Mouse (Mus musculus) bone marrow macrophage, adult 2 months (primary cell): ENCODE results near the gene Armh3. TPM values are rescaled to one million over a fixed set of nuclear protein-coding genes. Genes with fewer than 3 reads are reported as not detected.
A peak's percentile ranks its signal among the peaks of the same experiment; 100 is the strongest.

Experiments
- H3K27ac ChIP-seq: 2 replicates; pipeline ENCODE4 v1.5.1; 2012; ENCODE audit warnings: low read depth, low read length; ENCODE audit not compliant: insufficient read depth
- H3K4me1 ChIP-seq: 2 replicates; pipeline ENCODE4 v1.6.1; 2012; ENCODE audit warnings: low read length; ENCODE audit not compliant: control insufficient read depth, insufficient read depth
- H3K4me3 ChIP-seq: 2 replicates; pipeline ENCODE4 v1.5.1; 2012; ENCODE audit warnings: mild to moderate bottlenecking, low read length, moderate library complexity; ENCODE audit not compliant: insufficient read depth
- CTCF ChIP-seq: IDR thresholded peaks from 2 replicates; pipeline ENCODE4 v1.5.1; 2012; ENCODE audit warnings: low read depth, mild to moderate bottlenecking, low read length, moderate library complexity
- POLR2A ChIP-seq: IDR thresholded peaks from 2 replicates; pipeline ENCODE4 v1.6.1; 2012; ENCODE audit warnings: mild to moderate bottlenecking, low read depth, low read length, borderline replicate concordance
- polyA plus RNA-seq: library from polyadenylated mRNA; stranded (reverse); fragments of >200 nt; gene quantifications from 2 replicates; pipeline ENCODE4 v1.2.4, GENCODE M21; 2012; ENCODE audit not compliant: missing spikeins, insufficient read depth, insufficient read length

The Armh3 gene
- polyA plus RNA-seq, 1 experiment, result 13.2 TPM

DNA sequence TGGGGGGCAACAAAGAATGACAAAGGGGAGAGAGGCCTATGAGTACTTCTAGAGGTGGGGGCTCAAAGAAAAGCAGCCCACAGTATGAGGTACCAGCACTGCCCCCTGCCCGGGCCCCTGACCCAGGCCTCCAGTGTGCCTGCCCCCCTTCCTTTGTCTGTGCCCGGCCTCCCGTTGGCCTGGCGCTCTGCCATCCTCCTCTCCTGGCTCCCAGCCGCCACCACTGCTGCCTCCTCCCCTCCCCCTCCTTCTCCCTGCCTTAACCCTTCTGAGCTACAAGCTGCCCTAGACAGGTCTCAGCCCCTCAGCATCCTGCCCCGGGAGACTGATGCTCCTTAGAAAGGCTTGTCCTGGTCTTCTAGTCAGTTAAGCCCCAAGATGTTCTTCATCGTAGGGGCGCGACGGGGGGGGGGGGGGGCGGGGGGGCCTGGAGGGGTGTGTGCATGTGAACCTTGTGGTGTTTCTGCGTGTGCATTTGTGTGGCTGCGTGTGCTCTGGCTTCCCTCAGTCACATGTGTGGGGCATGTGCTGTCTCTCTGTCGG, 43.7 kb upstream of the Armh3 start:
- H3K27ac ChIP-seq, result peak overlapping the region; percentile 75
- H3K4me1 ChIP-seq, result peaks cover 41% of the 10 kb centered on the region
- TF ChIP-seq POLR2A (no peak), CTCF (no peak)
- peak overlapping the region; percentile 85 for H3K4me3 ChIP-seq

DNA sequence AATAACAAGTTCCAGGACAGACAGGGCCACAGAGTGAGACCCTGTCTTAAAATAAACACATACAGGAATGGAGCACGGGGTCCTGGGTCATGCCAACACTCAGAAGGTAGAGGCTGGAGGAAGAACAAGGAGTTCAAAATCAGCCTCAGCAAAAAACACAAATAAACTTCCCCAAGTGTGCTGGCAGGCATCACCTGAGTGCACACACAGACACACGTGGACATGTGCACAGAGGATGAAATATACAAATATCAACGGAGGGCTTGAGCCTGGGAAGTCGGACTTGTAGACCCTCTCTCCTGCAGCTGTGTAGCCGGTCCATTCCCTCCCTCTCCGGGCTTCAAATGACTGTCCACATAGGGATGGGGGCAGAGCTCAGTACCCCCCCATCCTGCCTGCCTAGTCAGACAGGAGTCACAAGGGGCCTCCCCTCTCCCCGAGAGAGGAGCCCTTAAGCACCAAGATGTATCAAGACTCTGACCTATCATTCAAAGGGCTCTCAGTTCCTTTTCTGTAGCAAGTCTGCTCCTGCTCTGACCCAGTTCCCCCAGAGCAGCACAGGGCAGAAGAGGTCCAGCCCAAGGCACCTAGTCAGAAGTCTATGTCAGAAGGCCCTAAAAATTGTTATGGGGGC, 43.1 kb upstream of the Armh3 start:
- H3K4me1 ChIP-seq, result peaks cover 42% of the 10 kb centered on the region
- H3K4me3 ChIP-seq, result peak overlapping the region; percentile 85
- TF ChIP-seq CTCF (no peak), POLR2A (no peak)

DNA sequence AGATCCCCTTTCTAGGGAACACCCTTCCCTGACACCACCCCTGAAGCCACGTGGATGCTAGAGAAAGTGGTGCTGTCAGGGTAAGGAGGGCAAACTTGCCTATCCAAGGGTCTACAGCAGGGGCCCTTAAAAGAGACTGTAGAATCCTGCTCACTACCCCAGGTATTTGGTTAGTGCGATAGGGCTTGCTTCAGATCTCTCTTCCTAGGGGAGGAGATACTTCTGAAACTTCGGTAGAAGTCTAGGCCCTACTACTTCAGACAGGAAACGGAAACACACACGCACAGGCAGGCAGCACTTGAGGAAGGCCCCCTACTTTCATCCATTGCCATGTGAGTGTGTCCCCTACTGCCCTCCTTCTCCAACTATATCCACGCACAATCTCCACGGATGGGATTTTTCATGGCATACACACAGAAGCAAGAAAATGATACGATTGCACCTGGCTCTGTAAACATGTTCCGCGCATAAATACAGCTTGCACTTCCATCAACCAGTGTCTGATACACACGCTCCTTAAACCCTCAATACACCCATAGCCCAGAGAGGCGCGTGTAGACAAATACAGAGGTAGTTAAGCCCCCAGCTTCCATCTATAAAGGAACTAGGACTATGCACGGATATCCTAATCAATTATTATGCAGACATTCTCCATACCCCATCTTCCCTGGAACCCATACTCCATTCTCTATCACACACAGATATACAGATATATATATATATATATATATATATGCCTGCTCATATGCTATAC, 42.0 kb upstream of the Armh3 start:
- no peak for TF ChIP-seq POLR2A
- TF ChIP-seq CTCF, result no peak
- peak overlapping the region; percentile 62 for H3K4me3 ChIP-seq
- peaks cover 35% of the 10 kb centered on the region for H3K4me1 ChIP-seq
- H3K27ac ChIP-seq, result peak overlapping the region; percentile 89

More for the DNA sequence above, 43.1 kb upstream of the Armh3 start:
- H3K27ac ChIP-seq, result peak overlapping the region; percentile 75

DNA sequence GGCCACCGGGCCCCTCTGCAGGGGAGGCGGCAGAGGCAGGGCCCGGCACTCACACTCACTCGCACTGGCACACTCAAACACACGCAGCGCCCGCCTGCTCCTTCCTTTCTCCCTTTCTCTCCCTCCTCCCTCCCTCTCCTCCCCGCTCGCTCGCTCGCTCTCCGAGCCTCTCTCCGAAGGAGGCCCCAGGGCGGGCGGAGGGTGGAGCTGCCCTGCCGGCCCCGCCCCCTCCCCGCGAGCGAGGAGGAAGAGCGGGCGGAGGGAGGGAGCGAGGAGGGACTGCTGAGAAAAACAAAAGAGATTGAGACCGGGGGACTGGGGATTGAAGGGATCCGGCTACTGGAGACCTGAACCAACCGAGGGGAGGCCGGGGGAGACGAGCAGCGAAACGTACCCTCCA, 41.2 kb upstream of the Armh3 start:
- peaks cover 35% of the 10 kb centered on the region for H3K4me1 ChIP-seq
- TF ChIP-seq POLR2A (no peak), CTCF (no peak)
- H3K4me3 ChIP-seq, result peak overlapping the region; percentile 62
- peak overlapping the region; percentile 89 for H3K27ac ChIP-seq

DNA sequence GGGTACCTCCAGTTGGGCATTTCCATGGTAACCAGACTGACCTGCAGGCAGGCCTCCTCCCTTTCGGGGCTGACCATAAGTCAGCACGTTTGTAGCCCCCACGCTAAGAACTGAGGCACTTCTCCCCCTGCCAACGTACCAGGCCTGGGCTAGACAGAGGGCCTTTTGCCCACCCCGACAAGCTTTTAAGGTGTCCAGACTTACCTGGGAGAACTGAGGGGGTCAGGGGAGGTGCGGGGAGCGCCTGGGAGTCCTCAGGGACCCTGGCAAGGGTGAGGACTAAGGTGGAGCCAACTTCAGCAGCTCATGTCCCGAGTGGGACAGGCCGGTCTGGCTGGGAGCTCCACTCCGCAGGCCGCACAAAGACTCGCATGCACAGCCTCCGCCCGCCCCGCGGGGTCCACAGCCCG, 40.6 kb upstream of the Armh3 start:
- Histone ChIP-seq H3K4me1 (peaks cover 35% of the 10 kb centered on the region), H3K4me3 (peak overlapping the region; percentile 70), H3K27ac (no peak overlapping the region)
- TF ChIP-seq CTCF (no peak), POLR2A (no peak)

DNA sequence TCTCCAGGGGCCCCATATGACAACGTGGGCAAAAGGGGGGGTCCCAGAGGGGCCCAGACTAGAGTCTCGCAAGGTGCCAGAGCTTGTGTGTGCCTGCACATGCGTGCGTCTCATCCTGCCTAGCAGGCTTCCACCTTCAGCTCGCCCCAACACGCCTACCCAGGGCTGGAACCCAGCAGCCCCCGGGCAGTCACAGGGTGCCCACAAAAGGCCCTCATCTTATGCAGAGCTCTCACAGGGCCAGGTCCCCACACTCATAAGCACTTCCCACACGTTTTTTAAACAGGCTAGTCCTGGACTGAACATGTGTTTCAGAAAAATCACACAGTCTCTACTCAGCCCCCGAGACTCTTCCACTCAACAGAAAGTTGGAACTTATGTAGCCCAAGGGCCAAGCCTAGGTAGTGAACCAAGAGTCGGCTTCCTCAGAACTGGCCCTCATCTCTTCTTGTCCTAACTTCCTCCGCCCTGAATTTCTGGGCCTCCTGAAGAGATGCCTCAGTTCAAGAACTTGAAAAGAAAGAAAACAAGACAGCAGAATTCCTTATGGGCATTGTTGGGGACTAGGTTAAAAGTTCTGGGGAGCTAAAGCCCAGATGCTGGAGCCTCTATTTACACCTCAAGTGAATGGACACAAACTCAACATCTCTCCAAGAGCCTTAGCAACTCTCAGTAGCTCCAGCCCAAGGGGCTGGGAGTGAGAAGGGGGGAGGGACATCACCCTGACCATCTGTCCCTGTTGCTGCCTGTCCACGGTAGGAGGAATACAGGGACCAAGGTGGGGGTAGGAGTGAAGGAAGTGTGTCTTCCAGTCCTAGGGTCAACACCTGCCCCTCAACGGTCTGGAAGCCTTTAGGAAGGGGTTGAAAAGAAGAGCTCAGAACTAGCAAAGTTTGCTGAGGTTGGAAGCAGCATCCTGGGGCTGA, 39.9 kb upstream of the Armh3 start:
- Histone ChIP-seq H3K4me1 (peaks cover 32% of the 10 kb centered on the region), H3K4me3 (peak overlapping the region; percentile 70), H3K27ac (no peak overlapping the region)
- TF ChIP-seq POLR2A (no peak), CTCF (no peak)

DNA sequence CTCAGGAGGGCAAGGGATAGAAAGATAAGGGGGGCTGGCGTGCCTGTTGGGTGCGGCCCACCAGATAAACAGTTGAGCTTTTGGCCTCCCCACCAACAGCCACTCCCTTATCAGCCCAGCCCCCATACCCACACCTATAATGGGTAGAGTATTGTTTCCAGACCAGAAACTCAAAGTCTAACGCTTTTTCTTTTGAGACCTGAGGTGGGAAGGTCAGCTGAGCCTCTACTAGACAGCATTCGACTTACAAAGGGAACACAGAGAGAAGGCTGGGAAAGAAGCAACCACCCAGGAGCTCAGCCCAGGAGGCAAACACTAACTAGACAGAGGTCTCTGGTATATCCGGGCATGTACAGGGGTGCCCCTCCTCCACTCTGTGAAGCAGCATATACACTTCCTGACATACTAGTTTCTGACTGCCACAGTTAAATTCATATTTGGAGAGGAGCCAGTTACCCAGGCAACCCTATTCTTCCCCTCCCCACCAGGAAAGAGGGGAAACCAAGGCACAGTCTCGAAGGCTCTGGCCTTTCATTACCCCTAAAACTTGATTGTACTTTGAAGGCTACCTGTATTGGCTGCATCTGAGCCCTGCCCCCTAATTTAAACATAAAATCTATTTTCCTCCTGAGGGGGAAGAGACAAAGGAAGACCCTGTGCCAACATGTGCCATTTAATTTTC, 39.1 kb upstream of the Armh3 start:
- Histone ChIP-seq H3K4me3 (no peak overlapping the region), H3K4me1 (peaks cover 27% of the 10 kb centered on the region), H3K27ac (no peak overlapping the region)
- TF ChIP-seq POLR2A, result no peak
- TF ChIP-seq CTCF, result no peak

DNA sequence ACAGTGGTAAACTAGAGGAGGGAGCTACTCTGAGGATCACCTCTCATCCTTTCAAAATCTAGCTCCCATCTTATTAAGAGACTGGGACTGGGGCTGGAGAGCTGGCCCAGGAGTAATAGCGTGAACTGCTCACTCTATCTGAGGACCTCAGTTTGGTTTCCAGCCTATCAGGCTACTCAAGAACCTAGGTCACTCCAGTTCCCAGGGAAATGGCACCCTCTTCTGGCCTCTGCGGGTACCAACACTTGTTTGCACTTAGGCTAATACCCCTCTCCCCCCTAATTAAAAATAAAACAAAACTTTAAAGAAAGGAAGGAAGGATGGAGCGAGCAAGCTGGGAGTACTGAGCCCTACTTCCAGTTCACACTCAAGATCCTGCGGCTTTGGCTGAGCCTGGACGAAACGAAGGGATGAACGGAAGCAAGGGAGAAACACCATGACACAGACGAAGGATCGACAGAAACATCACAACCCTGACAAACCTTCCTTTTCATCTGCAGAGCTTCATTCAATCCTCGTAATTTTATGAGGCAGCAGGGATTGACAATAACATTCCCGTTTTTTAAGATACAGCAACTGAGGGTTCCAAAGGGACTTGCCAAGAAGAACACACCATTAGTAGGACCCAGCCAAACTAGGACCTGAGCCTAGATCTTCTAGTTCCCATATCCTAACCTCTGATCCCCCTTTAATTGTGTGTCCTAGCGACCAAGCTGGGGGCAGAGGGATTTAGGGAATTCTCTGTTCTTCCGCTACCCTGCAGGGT, 38.4 kb upstream of the Armh3 start:
- Histone ChIP-seq H3K27ac (no peak overlapping the region), H3K4me1 (peaks cover 27% of the 10 kb centered on the region), H3K4me3 (no peak overlapping the region)
- no peak for TF ChIP-seq CTCF
- TF ChIP-seq POLR2A, result no peak

DNA sequence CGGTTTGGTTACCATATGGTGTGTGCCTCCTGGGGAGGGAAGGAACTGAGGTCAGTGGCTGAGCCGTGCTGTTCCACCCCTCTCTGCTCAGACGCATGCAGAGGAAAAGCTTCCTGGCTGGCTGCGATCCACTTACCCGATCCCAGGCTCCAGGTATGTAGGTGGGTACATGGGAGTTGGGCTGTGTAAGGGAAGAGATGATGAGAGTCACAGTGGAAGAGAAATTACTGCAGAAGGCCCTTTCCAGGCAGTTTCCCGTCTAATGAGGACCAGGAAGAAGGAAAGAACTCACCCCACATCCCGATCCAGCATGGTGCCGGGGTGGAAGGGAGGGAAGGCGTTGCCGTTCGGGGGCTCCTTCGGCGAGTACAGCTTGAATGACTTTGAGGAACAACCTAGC, 37.7 kb upstream of the Armh3 start:
- peaks cover 22% of the 10 kb centered on the region for H3K4me1 ChIP-seq
- H3K4me3 ChIP-seq, result no peak overlapping the region
- no peak for TF ChIP-seq POLR2A
- no peak for TF ChIP-seq CTCF
- H3K27ac ChIP-seq, result no peak overlapping the region
